Mouse (Mus musculus) cerebellum, adult 2 months (tissue): ENCODE data around the gene Pax7.

Experiments
- CTCF ChIP-seq: fragments of 200-500 bp; IDR thresholded peaks from 2 replicates; pipeline ENCODE4 v1.5.1; 2011; ENCODE audit warnings: low read depth, mild to moderate bottlenecking, control low read depth, low read length, moderate library complexity, borderline replicate concordance; ENCODE audit not compliant: insufficient read depth
- POLR2A ChIP-seq: fragments of 200-500 bp; IDR thresholded peaks from 2 replicates; pipeline ENCODE4 v1.6.1; 2011; ENCODE audit warnings: low read length, control low read depth, borderline replicate concordance; ENCODE audit not compliant: insufficient read depth

DNA sequence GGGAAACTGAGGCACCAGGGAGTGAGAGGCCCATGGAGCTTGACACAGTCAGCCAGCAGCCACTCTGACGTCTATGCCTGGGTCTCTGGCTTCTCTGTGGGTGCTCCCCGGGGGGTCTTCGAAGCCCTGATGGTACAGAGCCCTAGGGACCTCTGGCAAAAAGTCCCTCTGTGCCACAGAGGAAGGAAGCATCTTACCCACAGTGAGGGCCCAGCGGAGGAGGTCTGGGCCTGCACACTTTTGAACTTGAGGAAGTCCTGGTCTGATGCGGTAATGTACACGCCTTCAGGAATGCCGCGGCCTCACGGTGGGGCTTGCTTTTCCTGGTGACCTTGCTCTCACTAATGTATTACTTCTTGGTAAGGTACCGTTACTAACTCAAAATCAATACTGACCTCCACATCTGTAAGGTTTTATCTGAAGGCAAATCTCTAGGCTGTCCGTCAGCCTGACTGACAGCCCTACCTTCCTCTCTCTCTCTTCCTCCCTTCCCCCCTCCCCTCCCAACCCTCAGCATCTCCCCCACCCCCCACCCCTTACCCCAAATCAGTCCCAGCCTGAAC is 79.1 kb downstream of the Pax7 start:
- TF ChIP-seq CTCF = no peak
- TF ChIP-seq POLR2A = no peak
